ENCODE assay signal across 25 mouse cellular contexts in the genomic region with DNA sequence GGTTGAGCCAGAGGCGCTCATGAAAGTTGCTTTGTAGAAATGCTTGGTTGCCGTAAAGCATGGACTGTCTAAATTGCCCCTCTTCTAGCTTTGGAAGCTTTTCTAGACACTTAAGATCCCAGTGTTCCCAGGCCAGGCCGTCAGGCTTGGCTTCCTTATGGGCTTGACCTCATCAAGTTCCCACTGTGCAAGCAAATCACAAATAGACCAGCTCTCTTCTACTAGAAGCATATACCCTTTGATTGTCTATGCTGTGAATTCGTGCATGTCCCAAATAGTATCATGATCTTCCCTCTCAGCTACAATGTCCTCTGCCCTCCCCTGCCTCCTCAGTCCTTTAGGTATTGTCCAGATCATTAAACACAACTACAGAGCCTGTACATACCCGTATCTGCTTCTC. TPM values are rescaled to one million over a fixed set of nuclear protein-coding genes. Genes with fewer than 3 reads are reported as not detected.
DNase-seq lines count a peak whose midpoint lies in the region; ATAC-seq lines count a peak whose summit lies in the region.
"Had no signal": no experiment of that assay in that cellular context is flagged by ENCODE, and none has a peak within 500 bp of the region (broad histone marks: within the 10 kb centered on the region; RNA-seq: fewer than 3 reads in every experiment).

No protein-coding gene starts in this region.

- H3K4me2 ChIP-seq in kidney, embryonic 16.5 days (replicated peaks; ENCODE audit: low read depth, low read length), result no peak overlapping the region
- H3K4me2 ChIP-seq: embryonic facial prominence, embryonic 12.5 days; embryonic facial prominence, embryonic 15.5 days; forebrain, embryonic 12.5 days; heart, embryonic 13.5 days; hindbrain, embryonic 12.5 days; hindbrain, embryonic 15.5 days had no signal

- WGBS in kidney, embryonic 16.5 days, result 52% methylated on average over 5 of the region's 5 CpGs

- no peaks in the 10 kb centered on the region for H3K36me3 ChIP-seq in kidney, embryonic 16.5 days (ENCODE audit: insufficient read depth, low read length)
- H3K36me3 ChIP-seq: embryonic facial prominence, embryonic 12.5 days; embryonic facial prominence, embryonic 15.5 days; forebrain, embryonic 12.5 days; heart, embryonic 10.5 days; heart, embryonic 13.5 days; hindbrain, embryonic 12.5 days; hindbrain, embryonic 15.5 days had no signal

- H3K27ac ChIP-seq in kidney, embryonic 16.5 days (ENCODE audit: low read length), result no peak overlapping the region
- H3K27ac ChIP-seq: embryonic facial prominence, embryonic 12.5 days; embryonic facial prominence, embryonic 15.5 days; forebrain, embryonic 12.5 days; heart, adult 2 months; heart, embryonic 10.5 days; heart, embryonic 13.5 days; hindbrain, embryonic 12.5 days; hindbrain, embryonic 15.5 days had no signal

- H3K9me3 ChIP-seq in kidney, embryonic 16.5 days (ENCODE audit: low read length), result no peaks in the 10 kb centered on the region
- H3K9me3 ChIP-seq: embryonic facial prominence, embryonic 12.5 days; embryonic facial prominence, embryonic 15.5 days; forebrain, embryonic 12.5 days; heart, embryonic 10.5 days; heart, embryonic 13.5 days; hindbrain, embryonic 12.5 days; hindbrain, embryonic 15.5 days had no signal

- DNase-seq in heart, adult 11 months, result peak; percentile 22
- no peak for DNase-seq in heart, postnatal 36 days
- DNase-seq in kidney, postnatal 25 days, result no peak
- peak; percentile 3 for DNase-seq in retina, embryonic 14.5 days (ENCODE audit: low spot score)
- DNase-seq in retina, postnatal 1 day, result no peak
- DNase-seq: adrenal gland, adult 2 months; adrenal gland, postnatal 14 days; cerebellum, adult 11 months; cerebellum, adult 2 months; cerebellum, adult 9-11 months; cerebellum, postnatal 25 days; gastrocnemius, postnatal 25 days; heart, adult 2 months; heart, postnatal 14 days had no signal

- intact Hi-C loops in heart, postnatal 36 days (cut with DNase I), result no loop called here

- ATAC-seq in kidney, embryonic 16.5 days (ENCODE audit: low FRiP score, low TSS enrichment), result peak; percentile 60; the same call in 1 of the 2 replicates

- H3K4me3 ChIP-seq in kidney, embryonic 16.5 days (ENCODE audit: low read length), result no peak overlapping the region
- H3K4me3 ChIP-seq: embryonic facial prominence, embryonic 12.5 days; embryonic facial prominence, embryonic 15.5 days; forebrain, embryonic 12.5 days; heart, adult 2 months; heart, embryonic 10.5 days; heart, embryonic 13.5 days; hindbrain, embryonic 12.5 days; hindbrain, embryonic 15.5 days had no signal

- H3K9ac ChIP-seq in kidney, embryonic 16.5 days (replicated peaks; ENCODE audit: low read length), result no peak overlapping the region
- H3K9ac ChIP-seq: embryonic facial prominence, embryonic 12.5 days; embryonic facial prominence, embryonic 15.5 days; forebrain, embryonic 12.5 days; heart, embryonic 13.5 days; hindbrain, embryonic 12.5 days; hindbrain, embryonic 15.5 days had no signal

- peaks cover 19% of the 10 kb centered on the region for H3K4me1 ChIP-seq in kidney, embryonic 16.5 days (ENCODE audit: insufficient read depth, low read length)
- H3K4me1 ChIP-seq: embryonic facial prominence, embryonic 15.5 days; forebrain, embryonic 12.5 days; heart, embryonic 10.5 days; heart, embryonic 13.5 days had no signal

- H3K27me3 ChIP-seq in kidney, embryonic 16.5 days (ENCODE audit: insufficient read depth, low read length), result no peaks in the 10 kb centered on the region
- H3K27me3 ChIP-seq: embryonic facial prominence, embryonic 12.5 days; embryonic facial prominence, embryonic 15.5 days; forebrain, embryonic 12.5 days; heart, embryonic 13.5 days; hindbrain, embryonic 12.5 days; hindbrain, embryonic 15.5 days had no signal

RNA-seq across cellular contexts. Expression of gene Osbpl6, which starts 23.5 kb away (rescaled TPM):
- total RNA-seq in heart, postnatal 36 days (2021), result 10 to 100 TPM; 11.2 to 13.0 TPM
- polyA plus RNA-seq in kidney, embryonic 16.5 days (2015; fragmentation: Nextera tagmentation; extraction: Ambion mirVana), result 17.8 and 18.4 TPM in 2 replicates
- total RNA-seq: common myeloid progenitor, adult 5-6 weeks; hematopoietic stem cell, adult 5-6 weeks; MEL had no signal

Comparison
In these comparisons a context has a peak if more than half of its experiments do, and no peak if none do; other contexts are left out.
1. DNase-seq: peak in heart, adult 11 months (single experiment) and retina, embryonic 14.5 days (single experiment); none in heart, postnatal 36 days (0 of 2), kidney, postnatal 25 days (0 of 2) and retina, postnatal 1 day (single experiment).